Mouse (Mus musculus) C3H10T1/2 (cell line): ENCODE results near the gene Enah. TPM values are rescaled to one million over a fixed set of nuclear protein-coding genes. Genes with fewer than 3 reads are reported as not detected.

Experiments
- polyA plus RNA-seq, 2 experiments: library from polyadenylated mRNA; unstranded; fragments of >200 nt; fragmentation: generic; extraction: Trizol; gene quantifications; one replicate each; pipeline ENCODE4 v1.2.1; 2012; ENCODE audit warnings: missing spikeins in 2 of 2

The Enah gene
- 10 to 100 TPM in 1 of 2 experiments, 1 to 10 TPM in 1; 2.0 to 17.7 TPM for polyA plus RNA-seq

DNA sequence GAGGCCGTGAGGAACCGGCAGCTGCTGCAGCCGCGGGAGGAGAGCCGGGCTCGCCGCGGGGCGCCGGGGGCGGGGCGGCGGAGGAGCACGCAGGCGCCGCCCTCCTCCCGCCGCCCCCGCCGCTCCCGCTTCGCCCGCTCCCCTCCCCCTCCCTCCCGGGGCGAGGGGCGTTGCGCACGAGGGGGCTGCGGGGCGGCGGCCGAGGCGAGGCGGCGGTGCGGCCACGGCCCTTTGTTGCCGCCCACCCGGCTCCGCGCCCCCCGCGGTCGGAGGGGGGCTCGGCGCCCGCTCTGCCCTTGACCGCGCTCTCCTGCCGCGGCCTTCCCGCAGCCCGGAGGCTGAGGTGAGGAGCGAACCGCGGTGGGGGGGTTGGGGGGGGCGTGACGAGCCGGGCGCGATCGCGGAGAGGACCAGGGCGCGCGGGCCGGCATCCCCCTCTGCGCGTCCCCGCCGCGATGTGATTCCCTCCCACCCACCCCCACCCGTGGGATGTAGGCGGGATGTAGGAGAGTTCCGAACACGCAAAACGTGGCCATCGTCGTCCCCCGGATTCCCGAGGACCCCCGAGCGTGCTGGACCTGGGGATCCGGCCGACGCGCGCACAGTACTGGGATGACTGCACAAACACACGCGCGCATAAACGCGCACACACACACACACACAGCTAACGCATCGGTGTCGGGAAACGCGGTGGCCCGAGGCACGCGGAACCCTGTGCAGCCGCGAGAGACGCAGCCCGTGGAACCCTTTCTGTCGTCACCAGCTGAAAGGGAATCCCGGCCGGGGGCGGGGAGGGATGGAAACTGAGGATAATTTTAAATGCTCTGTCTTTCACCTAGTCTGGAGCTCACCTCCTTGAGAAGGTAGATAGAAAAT lies at the start of gene Enah:
Gene Enah (minus strand): TSS at position 65 of the 876 bp plus-strand sequence.

Other genes with a start within 250 kb of the Enah start
- gene Lbr, start 176.9 kb downstream of the Enah start, polyA plus RNA-seq = 10 to 100 TPM in 1 of 2 experiments, 1 to 10 TPM in 1; 2.8 to 11.3 TPM
- gene Srp9, start 104.7 kb upstream of the Enah start, polyA plus RNA-seq = 10 to 100 TPM; 11.1 to 73.2 TPM
- not detected for gene Vmn1r1, start 144.5 kb upstream of the Enah start, polyA plus RNA-seq